Mouse (Mus musculus): ENCODE measurements around the gene Tpst2.

DNA sequence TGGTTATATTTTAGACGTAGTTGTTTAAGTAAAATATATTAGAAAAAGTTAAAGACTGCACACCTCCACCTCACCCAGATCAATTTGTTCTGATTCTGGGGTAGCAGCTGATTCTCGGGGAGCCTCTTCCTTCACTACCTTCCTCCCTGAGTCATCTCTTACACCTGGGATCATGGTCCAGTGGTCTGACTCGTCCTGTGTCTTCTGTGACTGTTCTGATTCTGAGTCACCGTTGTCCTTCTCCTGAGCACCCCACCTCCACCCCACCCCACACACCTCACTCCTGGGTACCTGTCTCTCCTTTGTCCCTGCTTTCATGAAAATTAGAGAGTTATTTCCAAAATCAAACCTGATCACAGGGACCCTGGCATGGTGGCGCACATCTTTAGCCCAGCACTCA lies 11.4 kb upstream of the Tpst2 start:
- no peak for TF ChIP-seq CTCF (IDR thresholded peaks at IDR 0.05; ENCODE audit: low read depth)
- TF ChIP-seq EP300 (IDR thresholded peaks at IDR 0.05; ENCODE audit: low read depth), result no peak
